Mouse (Mus musculus) stomach, embryonic 14.5 days (tissue): ENCODE data around the gene Neurl1a. TPM values are rescaled to one million over a fixed set of nuclear protein-coding genes. Genes with fewer than 3 reads are reported as not detected.

Source experiments
- ATAC-seq: fragments of 200-750 bp; cut with Nextera tagmentation; 2 replicates; pipeline ENCODE4 v1.8.0; 2017; ENCODE audit warnings: low read depth, moderate TSS enrichment; ENCODE audit not compliant: insufficient number of reproducible peaks, insufficient read depth, low FRiP score
- H3K27ac ChIP-seq: fragments of 300-500 bp; sonication (generic); 2 replicates; pipeline ENCODE4 v1.5.1; 2014; ENCODE audit warnings: mild to moderate bottlenecking, low read length, moderate library complexity, mixed read lengths
- H3K27me3 ChIP-seq: fragments of 300-500 bp; sonication (generic); 2 replicates; pipeline ENCODE4 v1.6.1; 2014; ENCODE audit warnings: low read length, control low read depth, mixed read lengths; ENCODE audit not compliant: control insufficient read depth, insufficient read depth
- H3K36me3 ChIP-seq: fragments of 300-500 bp; sonication (generic); 2 replicates; pipeline ENCODE4 v1.6.1; 2014; ENCODE audit warnings: mild to moderate bottlenecking, control low read depth, low read length, moderate library complexity, mixed read lengths; ENCODE audit not compliant: control insufficient read depth, insufficient read depth
- H3K4me1 ChIP-seq: fragments of 300-500 bp; sonication (generic); 2 replicates; pipeline ENCODE4 v1.6.1; 2014; ENCODE audit warnings: low read length, control low read depth, mixed read lengths; ENCODE audit not compliant: control insufficient read depth, insufficient read depth
- H3K4me2 ChIP-seq: fragments of 300-500 bp; sonication (generic); replicated peaks from 2 replicates; pipeline ENCODE4 v1.6.1; 2014; ENCODE audit warnings: low read depth, low read length, control low read depth
- H3K4me3 ChIP-seq: fragments of 300-500 bp; sonication (generic); 2 replicates; pipeline ENCODE4 v1.5.1; 2014; ENCODE audit warnings: low read depth, low read length, control low read depth
- H3K9ac ChIP-seq: fragments of 300-500 bp; sonication (generic); replicated peaks from 2 replicates; pipeline ENCODE4 v1.6.1; 2014; ENCODE audit warnings: low read depth, mild to moderate bottlenecking, control low read depth, low read length, moderate library complexity, mixed read lengths
- H3K9me3 ChIP-seq: fragments of 300-500 bp; sonication (generic); 2 replicates; pipeline ENCODE4 v1.6.1; 2016; ENCODE audit warnings: low read depth, low read length, control low read depth; ENCODE audit not compliant: control insufficient read depth
- WGBS: fragments of 180-500 bp; shearing (Covaris S2); extraction: QIAGEN DNeasy Blood & Tissue Kit; methylation state at CpG from one replicate; pipeline ENCODE4 v1.1.7; 2014; 5-methylcytosine and 5-hydroxymethylcytosine counted together
- microRNA-seq: library from miRNA; unstranded; fragments of <30 nt; microRNA quantifications from one replicate; pipeline ENCODE4, GENCODE M21; 2016
- polyA plus RNA-seq: library from polyadenylated mRNA; unstranded; fragments of >200 nt; fragmentation: Nextera tagmentation; extraction: Ambion mirVana; gene quantifications from 2 replicates; pipeline ENCODE4 v1.2.1, GENCODE M21; 2014

Gene Neurl1a
- polyA plus RNA-seq, 1 experiment from 2014 or later, result 10.2 TPM

- 84% methylated on average over 14 of the region's 14 CpGs for WGBS
- ATAC-seq, result no peak
- H3K4me1 ChIP-seq, result peaks cover 28% of the 10 kb centered on the region
- H3K9ac ChIP-seq, result no peak overlapping the region
- H3K36me3 ChIP-seq, result peaks cover 14% of the 10 kb centered on the region; the same call in 1 of the 2 replicates
- no peaks in the 10 kb centered on the region for H3K27me3 ChIP-seq
- H3K9me3 ChIP-seq, result no peaks in the 10 kb centered on the region
- H3K27ac ChIP-seq, result no peak overlapping the region
- H3K4me3 ChIP-seq, result no peak overlapping the region
- H3K4me2 ChIP-seq, result no peak overlapping the region
Observed at GRCm38 (mm10) chr19:47306128-47306916, 127.7 kb downstream of the Neurl1a start.

- Histone ChIP-seq H3K9me3 (no peaks in the 10 kb centered on the region), H3K27me3 (no peaks in the 10 kb centered on the region), H3K9ac (no peak overlapping the region), H3K27ac (no peak overlapping the region), H3K36me3 (peaks cover 18% of the 10 kb centered on the region; the same call in 1 of the 2 replicates), H3K4me3 (no peak overlapping the region), H3K4me2 (no peak overlapping the region), H3K4me1 (peaks cover 23% of the 10 kb centered on the region)
- ATAC-seq, result no peak
- WGBS, result 87% methylated on average over 8 of the region's 8 CpGs
Observed at GRCm38 (mm10) chr19:47306917-47307315, 128.3 kb downstream of the Neurl1a start.

Small RNA genes within 50 kb of the gene (microRNA-seq; reads per million reads assigned to microRNA genes)
- not detected for gene Mir6995

Other genes with a start within 250 kb of the Neurl1a start
- 16.0 and 18.7 TPM in 2 replicates for gene Ina, start 164.1 kb upstream of the Neurl1a start, polyA plus RNA-seq
- 84.2 and 106 TPM in 2 replicates for gene Nt5c2, start 163.7 kb upstream of the Neurl1a start, polyA plus RNA-seq
- gene Pcgf6, start 127.9 kb upstream of the Neurl1a start, polyA plus RNA-seq, result 22.0 and 24.0 TPM in 2 replicates
- 7.3 and 8.5 TPM in 2 replicates for gene Taf5, start 111.1 kb upstream of the Neurl1a start, polyA plus RNA-seq
- gene Usmg5, start 88.2 kb upstream of the Neurl1a start, polyA plus RNA-seq, result 1,169 and 1,234 TPM in 2 replicates
- 10.0 and 11.6 TPM in 2 replicates for gene Pdcd11, start 88.1 kb upstream of the Neurl1a start, polyA plus RNA-seq
- 2.3 and 2.5 TPM in 2 replicates for gene Calhm2, start 40.5 kb upstream of the Neurl1a start, polyA plus RNA-seq
- not detected in 2 replicates for gene Calhm1, start 34.6 kb upstream of the Neurl1a start, polyA plus RNA-seq
- not detected in 2 replicates for gene Calhm3, start 21.1 kb upstream of the Neurl1a start, polyA plus RNA-seq